Mouse (Mus musculus): Measurements from ENCODE around the gene Ccng2. TPM values are rescaled to one million over a fixed set of nuclear protein-coding genes. Genes with fewer than 3 reads are reported as not detected.
A peak's percentile ranks its signal among the peaks of the same experiment; 100 is the strongest.

Gene Ccng2
- polyA plus RNA-seq, 1 experiment from 2014 or later: 104 TPM

DNA sequence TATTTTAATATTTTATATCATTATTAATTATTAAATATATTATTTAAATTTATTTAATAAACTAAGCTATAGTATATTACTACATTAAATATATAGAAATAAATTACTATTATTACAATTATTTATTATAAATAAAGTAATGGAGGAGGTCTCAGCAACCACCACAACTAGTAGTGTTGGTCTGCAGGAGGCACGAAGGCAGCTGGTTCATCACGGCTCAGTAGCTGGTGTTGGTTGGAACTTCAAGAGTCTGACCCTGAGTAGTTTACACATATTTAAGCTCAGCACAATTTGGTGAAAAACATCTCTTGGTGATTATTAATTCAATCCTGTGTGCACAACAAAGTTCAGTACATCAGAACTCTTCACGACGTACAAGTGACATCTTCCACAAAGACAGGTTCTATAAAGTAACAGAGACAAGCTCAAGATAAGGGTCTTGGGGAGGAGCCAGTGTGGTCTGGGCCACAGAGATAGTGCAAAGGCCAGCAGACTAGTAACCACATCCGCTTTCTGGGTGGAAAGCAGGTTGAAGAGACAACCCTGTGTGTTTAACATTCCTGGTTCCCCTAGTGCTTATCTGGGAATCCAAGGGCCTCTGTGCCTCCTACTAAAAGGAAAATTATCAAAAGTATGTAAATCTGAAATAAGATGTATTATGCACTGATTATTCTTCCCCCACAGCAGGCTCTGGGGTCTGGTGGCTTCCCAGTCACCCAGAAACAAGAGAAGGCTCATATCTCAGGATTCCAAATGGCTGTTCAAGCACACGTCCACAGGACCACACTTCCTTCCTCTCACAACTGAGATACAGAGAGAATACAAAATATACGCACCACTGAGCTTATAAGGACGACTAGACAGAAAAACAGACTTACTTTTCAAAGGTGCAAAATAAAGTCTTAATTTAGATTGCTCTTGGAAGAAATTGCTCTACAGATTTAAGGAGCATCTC, 27.2 kb upstream of the Ccng2 start:
- Histone ChIP-seq H3K27ac (no peak overlapping the region), H3K9ac (no peak overlapping the region), H3K27me3 (no peaks in the 10 kb centered on the region), H3K9me3 (no peaks in the 10 kb centered on the region), H3K4me3 (no peak overlapping the region), H3K4me2 (replicated peaks) (no peak overlapping the region), H3K36me3 (no peaks in the 10 kb centered on the region), H3K4me1 (no peaks in the 10 kb centered on the region)
- no peak for ATAC-seq (ENCODE audit: insufficient number of reproducible peaks, insufficient read depth, low FRiP score, low TSS enrichment)
- WGBS: 85% methylated on average over 8 of the region's 8 CpGs

DNA sequence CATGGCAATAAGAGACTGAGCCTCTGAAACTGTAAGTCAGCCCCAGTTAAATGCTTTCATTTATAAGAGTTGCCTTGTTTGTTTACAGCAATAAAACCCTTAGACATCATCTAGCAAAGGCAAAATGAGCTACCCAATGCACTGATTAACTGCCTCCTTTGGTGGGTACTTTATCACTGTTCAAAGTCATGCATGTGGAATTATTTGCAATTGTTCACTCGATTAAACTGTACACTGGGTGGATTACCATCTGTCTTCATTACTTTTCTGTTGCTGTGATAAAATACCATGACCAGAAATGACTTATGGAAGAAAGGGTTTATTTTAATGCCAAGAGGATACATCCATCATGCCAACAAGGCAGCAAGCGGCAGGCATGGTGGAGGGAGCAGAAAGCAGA, 21.8 kb upstream of the Ccng2 start:
- H3K4me3 ChIP-seq: no peak overlapping the region
- H3K4me2 ChIP-seq (replicated peaks): no peak overlapping the region
- H3K27me3 ChIP-seq: no peaks in the 10 kb centered on the region
- no peak for ATAC-seq (ENCODE audit: insufficient number of reproducible peaks, insufficient read depth, low FRiP score, low TSS enrichment)
- no peaks in the 10 kb centered on the region for H3K36me3 ChIP-seq
- no peak overlapping the region for H3K27ac ChIP-seq
- H3K9me3 ChIP-seq: no peaks in the 10 kb centered on the region
- WGBS: 86% methylated on average over 2 of the region's 2 CpGs
- no peak overlapping the region for H3K9ac ChIP-seq
- H3K4me1 ChIP-seq: no peaks in the 10 kb centered on the region

DNA sequence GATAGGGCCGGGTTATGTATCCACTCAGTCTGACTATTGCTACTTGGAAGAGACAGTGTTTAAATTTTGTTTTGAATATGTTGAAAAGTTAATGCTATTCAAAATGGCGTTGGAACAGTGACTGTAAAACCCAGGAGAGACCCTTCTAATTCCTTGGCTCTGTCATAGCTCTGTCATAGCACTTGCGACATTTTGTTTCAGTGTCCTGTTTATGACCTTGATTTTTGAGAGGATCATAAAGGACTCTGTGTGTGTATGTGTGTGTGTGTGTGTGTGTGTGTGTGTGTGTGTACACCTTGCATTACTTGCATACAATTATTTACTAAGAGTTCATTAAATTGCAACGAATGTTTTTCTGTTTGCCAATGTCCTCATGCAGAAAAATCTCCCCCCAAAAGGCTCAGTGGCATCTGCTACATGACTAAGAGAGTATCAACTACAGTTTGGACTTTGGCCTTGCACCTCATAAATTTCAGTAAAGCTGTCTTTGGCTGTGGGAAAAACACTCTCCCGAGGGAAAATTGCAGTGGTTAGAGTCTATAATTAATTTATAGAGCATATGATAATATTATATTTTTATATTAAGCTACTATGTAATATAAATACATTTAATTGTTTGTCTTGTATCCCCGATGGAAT, 17.0 kb upstream of the Ccng2 start:
- Histone ChIP-seq H3K9me3 (no peaks in the 10 kb centered on the region), H3K27ac (no peak overlapping the region), H3K4me3 (no peak overlapping the region), H3K4me1 (no peaks in the 10 kb centered on the region), H3K27me3 (no peaks in the 10 kb centered on the region), H3K9ac (no peak overlapping the region), H3K36me3 (no peaks in the 10 kb centered on the region), H3K4me2 (replicated peaks) (no peak overlapping the region)
- no peak for ATAC-seq (ENCODE audit: insufficient number of reproducible peaks, insufficient read depth, low FRiP score, low TSS enrichment)
- 83% methylated on average over 6 of the region's 6 CpGs for WGBS

DNA sequence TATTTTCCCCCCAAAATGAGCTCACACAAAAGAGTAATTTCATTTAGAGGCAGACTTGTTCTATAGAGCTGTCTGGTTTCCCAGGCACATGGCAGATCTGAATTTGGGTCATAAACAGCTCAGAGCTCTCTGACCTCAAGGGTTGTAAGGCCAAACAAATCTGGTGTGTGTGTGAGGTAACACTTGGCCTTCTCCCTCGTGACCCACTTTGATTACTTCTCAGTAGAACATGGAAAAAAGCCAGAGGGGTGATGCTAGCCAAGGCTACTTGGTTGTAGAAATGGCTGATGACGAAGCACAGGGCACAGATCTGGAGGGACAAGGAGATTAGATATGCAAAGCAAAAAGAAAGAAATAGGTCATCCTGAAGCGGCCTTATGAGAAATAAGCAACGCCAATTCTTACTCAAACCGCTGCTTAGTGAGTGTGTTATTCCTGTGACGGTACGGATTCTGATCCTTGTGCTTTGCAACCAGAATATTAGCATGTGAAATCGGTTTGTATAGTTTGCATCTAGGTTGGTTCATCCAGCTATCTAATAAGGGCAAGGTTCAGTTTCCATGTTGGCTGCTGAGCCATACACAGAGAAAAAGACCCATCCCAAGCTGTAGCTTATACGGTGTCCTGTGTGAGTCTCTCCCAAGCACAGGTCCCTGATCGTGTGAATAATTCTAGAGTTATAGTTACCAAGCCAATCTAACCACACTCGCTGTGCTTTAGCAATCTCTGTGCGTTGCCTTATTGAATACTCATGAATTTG, 15.9 kb upstream of the Ccng2 start:
- 84% methylated on average over 12 of the region's 12 CpGs for WGBS
- no peaks in the 10 kb centered on the region for H3K27me3 ChIP-seq
- H3K9ac ChIP-seq: no peak overlapping the region
- no peak overlapping the region for H3K27ac ChIP-seq
- ATAC-seq (ENCODE audit: insufficient number of reproducible peaks, insufficient read depth, low FRiP score, low TSS enrichment): no peak
- H3K36me3 ChIP-seq: no peaks in the 10 kb centered on the region
- no peaks in the 10 kb centered on the region for H3K9me3 ChIP-seq
- no peaks in the 10 kb centered on the region for H3K4me1 ChIP-seq
- no peak overlapping the region for H3K4me3 ChIP-seq
- no peak overlapping the region for H3K4me2 ChIP-seq (replicated peaks)

DNA sequence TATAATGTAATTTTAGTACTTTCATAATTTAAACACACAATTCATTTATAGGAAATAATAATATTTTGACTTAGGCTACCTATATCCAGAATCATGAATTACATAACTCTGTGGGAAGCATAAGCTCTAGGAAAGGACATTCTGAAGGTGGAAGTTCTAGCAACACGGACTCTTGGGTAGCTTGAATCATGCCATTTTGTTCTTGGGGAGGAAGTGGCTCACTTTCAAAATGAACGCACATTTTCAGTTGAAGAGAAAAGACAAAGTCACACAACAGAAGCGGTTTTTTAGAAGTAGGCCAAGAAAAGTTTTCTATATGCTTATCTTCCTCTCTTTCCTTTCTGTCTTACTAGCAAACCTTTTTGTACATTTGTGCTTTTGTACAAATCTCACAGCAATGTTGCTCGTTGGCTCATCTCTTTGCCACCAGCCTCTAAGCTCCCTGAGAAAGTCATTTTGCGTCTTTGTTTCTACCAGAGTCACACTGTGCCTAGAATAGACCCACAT, 11.2 kb upstream of the Ccng2 start:
- Histone ChIP-seq H3K4me3 (no peak overlapping the region), H3K4me2 (replicated peaks) (no peak overlapping the region), H3K27me3 (no peaks in the 10 kb centered on the region), H3K9me3 (no peaks in the 10 kb centered on the region), H3K9ac (no peak overlapping the region), H3K4me1 (no peaks in the 10 kb centered on the region), H3K27ac (no peak overlapping the region), H3K36me3 (no peaks in the 10 kb centered on the region)
- 90% methylated on average over 5 of the region's 5 CpGs for WGBS
- no peak for ATAC-seq (ENCODE audit: insufficient number of reproducible peaks, insufficient read depth, low FRiP score, low TSS enrichment)

DNA sequence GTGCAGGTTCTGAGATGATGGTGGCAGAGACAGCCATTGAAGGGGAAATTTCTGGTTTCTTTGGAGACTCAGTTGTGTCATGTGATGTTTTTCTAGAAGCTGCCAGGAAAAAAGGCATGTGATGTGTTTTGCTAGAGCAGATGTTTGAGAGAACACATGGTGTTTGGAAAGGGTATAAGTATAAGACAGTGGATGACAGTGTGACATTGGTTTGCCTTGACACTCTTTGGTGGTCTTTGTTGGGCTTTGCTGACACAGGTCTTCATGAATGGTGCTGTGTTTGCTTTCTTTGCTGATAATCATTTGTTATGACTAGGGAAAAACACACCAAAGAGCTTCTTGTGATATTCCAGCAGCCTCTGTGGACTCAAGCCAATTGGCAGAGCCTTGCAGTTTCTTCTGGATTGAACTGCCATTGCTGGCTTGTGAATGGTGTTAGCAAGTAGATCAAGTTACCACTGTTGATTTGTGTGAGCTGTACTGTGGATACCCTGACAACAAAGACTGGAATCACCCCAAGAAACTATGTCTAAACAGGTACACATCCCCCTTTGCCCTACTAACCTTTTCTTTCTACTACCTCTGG, 10.1 kb upstream of the Ccng2 start:
- no peak overlapping the region for H3K9ac ChIP-seq

GRCm38 (mm10) chr5:93259349-93259748, 7.7 kb upstream of the Ccng2 start:
- Histone ChIP-seq H3K4me2 (replicated peaks) (no peak overlapping the region), H3K4me1 (no peaks in the 10 kb centered on the region), H3K4me3 (no peak overlapping the region), H3K9ac (no peak overlapping the region), H3K27me3 (no peaks in the 10 kb centered on the region), H3K27ac (no peak overlapping the region), H3K9me3 (no peaks in the 10 kb centered on the region), H3K36me3 (no peaks in the 10 kb centered on the region)
- no peak for ATAC-seq (ENCODE audit: insufficient number of reproducible peaks, insufficient read depth, low FRiP score, low TSS enrichment)

More for the DNA sequence above, 10.1 kb upstream of the Ccng2 start:
- H3K9me3 ChIP-seq: no peaks in the 10 kb centered on the region
- H3K4me2 ChIP-seq (replicated peaks): no peak overlapping the region
- H3K4me1 ChIP-seq: no peaks in the 10 kb centered on the region
- H3K27ac ChIP-seq: no peak overlapping the region
- no peaks in the 10 kb centered on the region for H3K36me3 ChIP-seq
- no peaks in the 10 kb centered on the region for H3K27me3 ChIP-seq
- H3K4me3 ChIP-seq: no peak overlapping the region
- ATAC-seq (ENCODE audit: insufficient number of reproducible peaks, insufficient read depth, low FRiP score, low TSS enrichment): no peak

DNA sequence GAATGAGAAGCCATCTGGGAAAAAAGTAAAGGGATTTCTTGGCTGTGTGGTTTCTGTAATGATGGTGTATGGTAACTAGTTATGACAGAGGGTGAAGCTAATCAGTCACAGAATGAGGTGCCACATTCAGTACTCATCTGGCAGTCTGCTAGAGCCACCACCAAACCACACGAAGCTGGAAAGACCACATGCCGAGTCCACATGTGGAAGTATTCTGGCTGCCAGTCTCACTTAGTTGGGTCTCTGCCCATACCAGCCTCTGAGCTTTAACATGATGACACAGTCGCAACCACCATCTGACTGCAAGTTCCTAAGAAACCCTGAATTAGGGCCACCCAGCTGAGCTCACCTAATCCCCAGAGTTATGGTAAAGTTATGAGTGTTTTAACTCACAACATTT, 6.1 kb upstream of the Ccng2 start:
- H3K4me3 ChIP-seq: no peak overlapping the region
- no peaks in the 10 kb centered on the region for H3K9me3 ChIP-seq
- no peak overlapping the region for H3K4me2 ChIP-seq (replicated peaks)
- 54% methylated on average over 3 of the region's 3 CpGs for WGBS
- no peak overlapping the region for H3K9ac ChIP-seq
- H3K36me3 ChIP-seq: no peaks in the 10 kb centered on the region
- no peak overlapping the region for H3K27ac ChIP-seq
- no peaks in the 10 kb centered on the region for H3K27me3 ChIP-seq
- peaks cover 1% of the 10 kb centered on the region; the same call in 1 of the 2 replicates for H3K4me1 ChIP-seq
- ATAC-seq (ENCODE audit: insufficient number of reproducible peaks, insufficient read depth, low FRiP score, low TSS enrichment): 0 out of 2 replicates have a peak, but pooled peaks have one; percentile 47

DNA sequence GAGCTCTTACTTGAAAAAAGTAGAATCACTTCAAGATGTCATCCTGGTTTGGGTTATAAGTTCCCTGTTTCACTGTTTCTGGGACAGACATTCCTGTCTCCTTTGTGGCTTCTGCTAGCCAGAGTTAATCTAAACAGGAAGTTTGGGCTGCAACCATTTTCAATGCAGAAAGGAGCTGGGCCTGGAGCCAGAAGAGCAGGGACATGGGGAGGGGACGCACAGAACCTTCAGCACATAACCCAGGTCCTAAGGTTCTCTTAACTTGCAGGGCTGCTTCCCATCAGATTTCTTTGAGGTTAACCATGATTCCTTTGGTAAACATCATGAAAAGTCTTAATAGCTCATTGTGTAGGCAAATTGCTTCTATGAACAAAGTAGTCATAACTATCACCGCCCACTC, 4.3 kb upstream of the Ccng2 start:
- no peak for ATAC-seq (ENCODE audit: insufficient number of reproducible peaks, insufficient read depth, low FRiP score, low TSS enrichment)
- Histone ChIP-seq H3K4me3 (no peak overlapping the region), H3K4me2 (replicated peaks) (no peak overlapping the region), H3K27me3 (no peaks in the 10 kb centered on the region), H3K36me3 (no peaks in the 10 kb centered on the region), H3K4me1 (peaks cover 4% of the 10 kb centered on the region; the same call in 1 of the 2 replicates), H3K27ac (no peak overlapping the region), H3K9me3 (no peaks in the 10 kb centered on the region), H3K9ac (no peak overlapping the region)
- 78% methylated on average over 2 of the region's 2 CpGs for WGBS

GRCm38 (mm10) chr5:93263396-93264075, 3.5 kb upstream of the Ccng2 start:
- WGBS: 84% methylated on average over 6 of the region's 6 CpGs
- no peak overlapping the region for H3K4me3 ChIP-seq
- no peak for ATAC-seq (ENCODE audit: insufficient number of reproducible peaks, insufficient read depth, low FRiP score, low TSS enrichment)
- no peaks in the 10 kb centered on the region for H3K27me3 ChIP-seq
- no peak overlapping the region for H3K4me2 ChIP-seq (replicated peaks)
- H3K36me3 ChIP-seq: no peaks in the 10 kb centered on the region
- no peaks in the 10 kb centered on the region for H3K9me3 ChIP-seq
- no peak overlapping the region for H3K27ac ChIP-seq
- no peak overlapping the region for H3K9ac ChIP-seq
- H3K4me1 ChIP-seq: peaks cover 4% of the 10 kb centered on the region; the same call in 1 of the 2 replicates

DNA sequence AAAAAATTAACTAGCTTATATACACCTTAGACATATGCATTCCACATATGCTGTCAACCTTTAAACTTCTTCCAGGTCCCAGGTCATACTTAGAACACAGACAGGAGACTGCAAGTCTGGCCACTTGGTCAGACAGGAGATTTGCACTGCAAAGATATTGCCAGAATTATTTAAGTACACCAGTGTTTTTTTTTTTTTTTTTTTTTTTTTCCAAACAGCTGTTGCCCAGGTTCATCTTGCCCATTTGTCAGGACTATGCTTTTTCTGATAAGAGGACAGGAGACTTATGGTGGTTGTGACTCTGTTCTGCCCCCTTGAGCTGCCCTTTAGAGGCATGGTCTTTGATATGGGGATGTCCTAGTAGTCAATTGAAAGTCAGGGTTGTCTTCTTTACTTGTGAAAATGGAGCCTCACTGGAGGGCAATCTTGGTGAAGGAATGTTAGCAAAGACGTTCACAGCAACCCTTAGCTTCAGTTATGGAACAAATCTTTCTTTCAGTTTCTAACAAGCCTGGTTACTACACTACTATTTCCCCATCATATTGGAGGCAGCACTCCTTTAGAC, 2.8 kb upstream of the Ccng2 start:
- WGBS: 71% methylated on average over 1 of the region's 1 CpGs
- Histone ChIP-seq H3K27me3 (no peaks in the 10 kb centered on the region), H3K4me1 (peaks cover 4% of the 10 kb centered on the region; the same call in 1 of the 2 replicates), H3K4me3 (no peak overlapping the region), H3K9ac (no peak overlapping the region), H3K27ac (no peak overlapping the region), H3K36me3 (no peaks in the 10 kb centered on the region), H3K4me2 (replicated peaks) (no peak overlapping the region), H3K9me3 (no peaks in the 10 kb centered on the region)
- no peak for ATAC-seq (ENCODE audit: insufficient number of reproducible peaks, insufficient read depth, low FRiP score, low TSS enrichment)
